Mouse (Mus musculus) heart, postnatal 0 days (tissue): ENCODE data around the gene Nrros. TPM values are rescaled to one million over a fixed set of nuclear protein-coding genes. Genes with fewer than 3 reads are reported as not detected.
A peak's percentile ranks its signal among the peaks of the same experiment; 100 is the strongest.

Experiments
- ATAC-seq: fragments of 200-750 bp; cut with Nextera tagmentation; 2 replicates; pipeline ENCODE4 v1.8.0; 2017; ENCODE audit warnings: low read depth, moderate number of reproducible peaks, moderate library complexity; ENCODE audit not compliant: insufficient read depth
- DNase-seq: peaks from one replicate; pipeline ENCODE4 v3.0.0-alpha.2; 2016; ENCODE audit warnings: low spot score
- H3K27ac ChIP-seq: fragments of 300-500 bp; sonication (generic); 2 replicates; pipeline ENCODE4 v1.5.1; 2014; ENCODE audit warnings: low read depth, mild to moderate bottlenecking
- H3K27me3 ChIP-seq: fragments of 300-500 bp; sonication (generic); 2 replicates; pipeline ENCODE4 v1.6.1; 2014; ENCODE audit warnings: low read length, mixed read lengths; ENCODE audit not compliant: control insufficient read depth, insufficient read depth
- H3K36me3 ChIP-seq: fragments of 300-500 bp; sonication (generic); replicated peaks from 2 replicates; pipeline ENCODE4 v1.6.1; 2014; ENCODE audit warnings: low read length, mixed read lengths; ENCODE audit not compliant: control insufficient read depth, insufficient read depth
- H3K4me1 ChIP-seq: fragments of 300-500 bp; sonication (generic); 2 replicates; pipeline ENCODE4 v1.6.1; 2014; ENCODE audit warnings: antibody characterized with exemption; ENCODE audit not compliant: control insufficient read depth, insufficient read depth
- H3K4me2 ChIP-seq: fragments of 300-500 bp; sonication (generic); 2 replicates; pipeline ENCODE4 v1.6.1; 2014; ENCODE audit warnings: low read depth, mild to moderate bottlenecking, low read length, moderate library complexity
- H3K4me3 ChIP-seq: fragments of 300-500 bp; sonication (generic); 2 replicates; pipeline ENCODE4 v1.5.1; 2014; ENCODE audit warnings: low read depth, low read length
- H3K9ac ChIP-seq: fragments of 300-500 bp; sonication (generic); replicated peaks from 2 replicates; pipeline ENCODE4 v1.6.1; 2014; ENCODE audit warnings: low read depth, low read length, mixed read lengths
- H3K9me3 ChIP-seq: fragments of 300-500 bp; sonication (generic); replicated peaks from 2 replicates; pipeline ENCODE4 v1.6.1; 2016; ENCODE audit warnings: low read length; ENCODE audit not compliant: control insufficient read depth
- CTCF ChIP-seq: IDR thresholded peaks from 2 replicates; pipeline ENCODE4 v1.5.1; 2016; ENCODE audit warnings: antibody characterized with exemption, control low read depth, low read depth
- EP300 ChIP-seq: IDR thresholded peaks from 2 replicates; pipeline ENCODE4 v1.6.1; 2016; ENCODE audit warnings: antibody characterized with exemption, low read depth
- WGBS: fragments of 180-500 bp; shearing (Covaris S2); extraction: QIAGEN DNeasy Blood & Tissue Kit; methylation state at CpG from one replicate; pipeline ENCODE4 v1.1.7; 2014; 5-methylcytosine and 5-hydroxymethylcytosine counted together
- polyA plus RNA-seq: library from polyadenylated mRNA; unstranded; fragments of >200 nt; fragmentation: Nextera tagmentation; extraction: Ambion mirVana; gene quantifications from 2 replicates; pipeline ENCODE4 v1.2.1, GENCODE M21; 2015
- total RNA-seq: library from RNA; depleted of rRNA; stranded (reverse); fragments of >200 nt; gene quantifications from 2 replicates; pipeline ENCODE4 v1.2.3, GENCODE M21; 2014; ENCODE audit warnings: low replicate concordance

The Nrros gene
- total and polyA plus RNA-seq, 2 experiments from 2014 or later, result 6.1 to 13.4 TPM

DNA sequence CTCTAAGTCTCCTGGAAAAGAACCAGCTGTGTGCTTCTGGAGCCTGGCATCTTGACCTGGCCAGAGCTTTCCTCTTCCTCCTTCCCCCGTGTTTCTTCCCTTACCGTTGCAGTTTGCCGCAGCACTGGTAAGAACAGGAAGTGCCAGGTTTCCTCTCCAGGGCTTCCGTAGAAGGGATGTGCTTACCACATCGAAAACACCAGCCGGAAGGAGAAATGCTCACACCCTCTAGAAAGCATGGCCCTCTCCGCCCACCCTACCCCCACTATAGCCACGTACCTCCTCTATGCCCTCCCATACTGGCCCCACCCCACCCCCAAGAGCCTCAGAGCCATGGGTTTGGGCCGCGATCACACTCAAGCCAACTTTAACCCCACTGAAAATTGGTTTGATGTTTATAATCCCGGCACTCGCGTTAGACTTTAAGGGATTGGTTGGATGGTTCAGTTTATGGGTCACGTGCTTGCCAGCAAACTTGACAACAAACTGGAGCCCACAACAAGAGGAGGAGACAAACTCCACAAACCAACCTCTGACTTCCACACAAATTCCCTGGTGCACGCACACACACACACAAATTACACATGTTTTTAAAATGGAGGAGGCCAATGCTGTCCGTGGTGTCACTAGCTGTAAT, 35.1 kb downstream of the Nrros start:
- no peak for TF ChIP-seq CTCF
- TF ChIP-seq EP300, result peak; percentile 62; the same call in 1 of the 2 replicates
- no peaks in the 10 kb centered on the region for H3K9me3 ChIP-seq
- 0 out of 2 replicates have a peak, but pooled peaks cover 10% of the 10 kb centered on the region for H3K4me1 ChIP-seq
- H3K27me3 ChIP-seq, result no peaks in the 10 kb centered on the region
- 52% methylated on average over 16 of the region's 16 CpGs for WGBS
- ATAC-seq (peak; percentile 86), DNase-seq (peak; percentile 69)
- peak overlapping the region; percentile 37 for H3K4me3 ChIP-seq
- H3K27ac ChIP-seq, result peak overlapping the region; percentile 80
- no peaks in the 10 kb centered on the region for H3K36me3 ChIP-seq
- peak overlapping the region; percentile 60 for H3K4me2 ChIP-seq
- no peak overlapping the region; the same call in 1 of the 2 replicates for H3K9ac ChIP-seq

DNA sequence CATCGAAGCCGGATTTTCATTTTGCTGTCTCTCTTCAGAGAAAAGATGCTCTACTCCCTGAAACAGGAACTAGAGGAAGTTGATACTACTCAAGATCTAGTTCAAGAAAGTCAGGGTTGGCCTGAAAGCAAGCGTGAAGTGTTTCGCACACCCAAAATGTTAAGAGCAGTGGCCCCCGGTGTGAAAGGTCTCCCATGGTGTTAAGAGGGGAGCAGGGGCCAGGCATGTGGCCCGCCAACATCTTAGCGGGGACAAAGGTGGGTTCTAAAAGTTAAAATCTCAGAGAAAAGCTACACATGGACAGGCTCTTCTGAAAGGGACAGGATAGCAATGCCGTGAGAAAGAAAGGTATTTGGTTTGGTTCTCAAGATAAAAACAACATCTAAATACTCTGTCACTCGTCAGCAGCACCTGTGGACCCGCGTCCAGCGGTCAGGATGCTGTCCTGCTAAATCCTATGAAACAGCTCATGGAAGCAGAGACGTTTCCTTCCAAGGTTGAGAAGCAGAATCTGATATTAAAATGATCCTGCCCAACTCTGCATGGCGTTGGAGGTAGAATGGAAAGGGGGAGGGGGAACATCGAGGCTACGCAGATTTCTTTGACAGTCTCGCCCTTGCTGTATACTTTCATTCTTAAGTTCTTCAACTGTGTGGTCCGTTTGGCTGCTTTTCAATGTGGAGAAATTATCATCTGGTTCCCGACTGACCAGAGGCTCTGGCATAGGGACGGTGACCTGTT, 35.8 kb downstream of the Nrros start:
- no peak for ATAC-seq
- Histone ChIP-seq H3K9me3 (no peaks in the 10 kb centered on the region), H3K36me3 (no peaks in the 10 kb centered on the region), H3K4me3 (peak overlapping the region; percentile 37), H3K4me1 (0 out of 2 replicates have a peak, but pooled peaks cover 10% of the 10 kb centered on the region), H3K4me2 (peak overlapping the region; percentile 60), H3K27ac (peak overlapping the region; percentile 80), H3K9ac (no peak overlapping the region; the same call in 1 of the 2 replicates), H3K27me3 (no peaks in the 10 kb centered on the region)
- no peak for DNase-seq
- TF ChIP-seq CTCF (no peak), EP300 (no peak)
- WGBS, result 52% methylated on average over 20 of the region's 20 CpGs

DNA sequence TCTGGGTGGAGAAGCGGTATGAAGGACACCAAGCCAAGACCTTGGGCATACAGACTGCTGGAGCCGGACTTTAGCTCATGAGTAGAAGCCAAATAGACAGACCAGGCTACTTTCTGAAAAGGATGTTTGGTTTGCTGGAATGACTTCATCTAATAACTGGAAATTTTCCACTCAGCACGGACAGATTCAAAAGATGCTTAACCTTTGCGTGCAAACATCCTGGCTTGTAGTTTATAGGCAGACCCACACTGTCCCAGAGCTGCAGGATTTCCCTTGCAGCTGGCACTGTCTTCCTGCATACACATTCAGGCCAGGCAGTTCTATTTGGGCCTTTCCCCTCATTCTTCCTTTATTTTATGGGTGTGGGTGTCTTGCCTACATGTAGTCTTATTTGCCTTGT, 38.3 kb downstream of the Nrros start:
- H3K27ac ChIP-seq, result peak overlapping the region; percentile 32
- 73% methylated on average over 4 of the region's 4 CpGs for WGBS
- H3K27me3 ChIP-seq, result no peaks in the 10 kb centered on the region
- no peaks in the 10 kb centered on the region for H3K9me3 ChIP-seq
- TF ChIP-seq CTCF (no peak), EP300 (no peak)
- H3K4me1 ChIP-seq, result 0 out of 2 replicates have a peak, but pooled peaks cover 10% of the 10 kb centered on the region
- H3K36me3 ChIP-seq, result no peaks in the 10 kb centered on the region
- ATAC-seq (peak; percentile 43; the same call in 1 of the 2 replicates), DNase-seq (peak; percentile 18)
- no peak overlapping the region for H3K4me2 ChIP-seq
- H3K9ac ChIP-seq, result no peak overlapping the region
- no peak overlapping the region for H3K4me3 ChIP-seq

DNA sequence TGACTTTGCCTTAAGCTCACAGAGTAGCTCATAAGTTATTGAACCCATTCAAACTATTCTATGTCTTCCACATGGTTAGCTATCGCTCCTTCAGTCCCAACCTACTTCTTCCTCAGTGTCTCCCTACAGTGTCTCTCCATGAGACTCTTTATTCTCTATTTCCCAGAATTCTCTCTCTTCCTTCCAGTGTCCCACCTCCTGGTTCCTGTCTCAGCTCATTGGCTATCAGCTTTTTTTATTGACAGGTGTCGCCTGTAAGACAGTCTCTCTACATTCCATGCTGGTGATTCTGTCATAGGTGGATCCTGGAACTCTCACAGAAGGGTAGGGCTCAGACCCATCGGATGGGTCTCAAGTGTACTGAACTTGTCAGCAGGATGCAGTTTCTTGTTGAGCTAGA, 40.0 kb downstream of the Nrros start:
- H3K4me3 ChIP-seq, result no peak overlapping the region
- H3K36me3 ChIP-seq, result no peaks in the 10 kb centered on the region
- DNase-seq (no peak), ATAC-seq (no peak)
- 0 out of 2 replicates have a peak, but pooled peaks cover 9% of the 10 kb centered on the region for H3K4me1 ChIP-seq
- no peak overlapping the region for H3K4me2 ChIP-seq
- no peak for TF ChIP-seq CTCF
- no peak for TF ChIP-seq EP300
- no peaks in the 10 kb centered on the region for H3K9me3 ChIP-seq
- no peaks in the 10 kb centered on the region for H3K27me3 ChIP-seq
- H3K27ac ChIP-seq, result peak overlapping the region; percentile 58; the same call in 1 of the 2 replicates
- 75% methylated on average over 3 of the region's 3 CpGs for WGBS
- H3K9ac ChIP-seq, result no peak overlapping the region

DNA sequence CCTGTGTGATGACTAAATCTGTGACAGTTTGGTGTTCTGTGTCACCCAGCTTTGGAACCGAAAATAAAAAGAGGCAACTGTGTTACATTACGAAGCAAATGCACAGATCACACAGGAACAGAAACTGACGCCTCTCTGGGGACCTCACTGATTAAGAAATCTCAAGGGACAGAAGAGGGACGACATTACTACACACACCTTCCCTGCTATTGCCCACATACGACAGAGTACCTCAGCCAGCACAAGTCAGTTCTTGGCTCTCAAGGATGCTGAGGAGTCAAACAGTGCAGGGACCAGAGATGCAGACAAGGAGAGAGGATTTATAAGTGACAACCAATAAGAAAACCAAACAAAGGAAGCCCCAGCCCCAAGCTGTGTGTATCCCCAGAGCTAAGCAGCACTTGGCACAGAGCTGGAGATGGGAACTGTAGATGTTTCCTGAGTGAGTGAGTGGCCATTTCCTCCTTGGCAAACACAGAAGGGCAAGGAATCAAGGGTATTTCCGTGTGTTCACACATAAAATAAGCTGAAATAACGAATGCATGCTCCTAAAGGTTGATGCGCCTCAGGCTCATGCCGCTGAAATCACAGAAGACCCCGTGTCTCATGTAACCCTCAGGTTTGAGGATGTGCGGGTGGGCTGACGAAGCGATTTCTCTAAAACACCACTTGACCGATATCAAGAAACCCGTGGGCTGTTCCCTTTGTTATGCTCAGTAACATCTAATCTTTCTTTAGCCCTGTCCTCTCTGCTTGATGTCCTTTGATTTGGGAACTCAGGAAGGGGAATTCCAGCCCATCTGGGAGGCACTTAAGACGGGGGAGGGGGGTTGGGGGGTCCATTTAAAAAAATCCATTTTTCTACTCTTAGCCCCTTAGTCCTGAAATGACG, 40.7 kb downstream of the Nrros start:
- Histone ChIP-seq H3K27me3 (no peaks in the 10 kb centered on the region), H3K27ac (peak overlapping the region; percentile 58), H3K9ac (no peak overlapping the region), H3K9me3 (no peaks in the 10 kb centered on the region), H3K4me2 (no peak overlapping the region), H3K36me3 (no peaks in the 10 kb centered on the region), H3K4me1 (0 out of 2 replicates have a peak, but pooled peaks cover 2% of the 10 kb centered on the region), H3K4me3 (no peak overlapping the region)
- TF ChIP-seq CTCF (no peak), EP300 (no peak)
- whole genome bisulfite sequencing, result 42% methylated on average over 17 of the region's 17 CpGs
- peak; percentile 19 for DNase-seq
- 0 out of 2 replicates have a peak, but pooled peaks have one; percentile 57 for ATAC-seq
